Mouse (Mus musculus) limb, embryonic 11.5 days (tissue): ENCODE results near the gene Il21r. TPM values are rescaled to one million over a fixed set of nuclear protein-coding genes. Genes with fewer than 3 reads are reported as not detected.

ENCODE experiments used
- ATAC-seq: fragments of 200-750 bp; cut with Nextera tagmentation; 2 replicates; pipeline ENCODE4 v1.8.0; 2017; ENCODE audit warnings: low read depth; ENCODE audit not compliant: insufficient number of reproducible peaks, low FRiP score, low TSS enrichment
- DNase-seq: peaks from one replicate; pipeline ENCODE4 v3.0.0-alpha.2; 2015; ENCODE audit warnings: low spot score
- H3K27ac ChIP-seq: fragments of 300-500 bp; sonication (generic); replicated peaks from 2 replicates; pipeline ENCODE4 v1.5.1; 2014; ENCODE audit warnings: low read depth, mild to moderate bottlenecking, low read length
- H3K27me3 ChIP-seq: fragments of 300-500 bp; sonication (generic); 2 replicates; pipeline ENCODE4 v1.6.1; 2014; ENCODE audit warnings: mild to moderate bottlenecking, low read length, mixed read lengths; ENCODE audit not compliant: control insufficient read depth, insufficient read depth
- H3K36me3 ChIP-seq: fragments of 300-500 bp; sonication (generic); 2 replicates; pipeline ENCODE4 v1.6.1; 2014; ENCODE audit warnings: mild to moderate bottlenecking, low read length, moderate library complexity, mixed read lengths; ENCODE audit not compliant: control insufficient read depth, insufficient read depth
- H3K4me1 ChIP-seq: fragments of 300-500 bp; sonication (generic); 2 replicates; pipeline ENCODE4 v1.6.1; 2014; ENCODE audit warnings: low read length, mixed read lengths; ENCODE audit not compliant: control insufficient read depth, insufficient read depth
- H3K4me2 ChIP-seq: fragments of 300-500 bp; sonication (generic); 2 replicates; pipeline ENCODE4 v1.6.1; 2014; ENCODE audit warnings: low read depth, mild to moderate bottlenecking, moderate library complexity; ENCODE audit not compliant: severe bottlenecking
- H3K4me3 ChIP-seq: fragments of 300-500 bp; sonication (generic); 2 replicates; pipeline ENCODE4 v1.5.1; 2014; ENCODE audit warnings: low read depth, low read length
- H3K9ac ChIP-seq: fragments of 300-500 bp; sonication (generic); 2 replicates; pipeline ENCODE4 v1.6.1; 2014; ENCODE audit warnings: mild to moderate bottlenecking, low read length
- H3K9me3 ChIP-seq: fragments of 300-500 bp; sonication (generic); 2 replicates; pipeline ENCODE4 v1.6.1; 2016; ENCODE audit warnings: low read length; ENCODE audit not compliant: control insufficient read depth
- WGBS: fragments of 180-500 bp; shearing (Covaris S2); extraction: QIAGEN DNeasy Blood & Tissue Kit; methylation state at CpG from one replicate; pipeline ENCODE4 v1.1.7; 2014; 5-methylcytosine and 5-hydroxymethylcytosine counted together
- polyA plus RNA-seq: library from polyadenylated mRNA; unstranded; fragments of >200 nt; fragmentation: Nextera tagmentation; extraction: Ambion mirVana; gene quantifications from 2 replicates; pipeline ENCODE4 v1.2.1, GENCODE M21; 2014

The Il21r gene
- polyA plus RNA-seq, 1 experiment from 2014 or later: 0.20 TPM

DNA sequence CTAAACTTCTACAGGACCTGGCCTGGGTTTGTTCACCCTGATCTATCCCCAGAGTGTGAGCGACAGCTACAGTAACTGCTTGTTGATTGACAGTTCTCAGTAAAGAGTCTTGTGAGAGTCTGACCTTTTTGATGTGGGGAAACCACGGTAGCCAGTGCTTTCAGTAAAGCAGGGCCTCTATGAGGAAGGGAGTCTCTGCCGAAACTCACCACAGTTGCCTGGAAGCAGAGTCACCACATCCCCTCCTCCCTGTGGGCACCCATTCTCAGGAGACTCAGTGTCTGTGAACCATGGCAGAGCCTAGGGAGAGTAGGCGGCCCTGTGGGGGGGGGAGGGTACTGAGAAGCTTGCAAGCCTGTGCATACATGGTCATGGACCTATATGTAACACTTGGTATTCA, 14.5 kb upstream of the Il21r start:
- no peak overlapping the region for H3K27ac ChIP-seq
- 85% methylated on average over 4 of the region's 4 CpGs for WGBS
- H3K36me3 ChIP-seq: no peaks in the 10 kb centered on the region
- H3K4me1 ChIP-seq: no peaks in the 10 kb centered on the region
- no peaks in the 10 kb centered on the region for H3K27me3 ChIP-seq
- ATAC-seq: no peak
- DNase-seq: no peak
- H3K4me3 ChIP-seq: no peak overlapping the region
- H3K4me2 ChIP-seq: no peak overlapping the region
- H3K9ac ChIP-seq: no peak overlapping the region
- no peaks in the 10 kb centered on the region for H3K9me3 ChIP-seq

DNA sequence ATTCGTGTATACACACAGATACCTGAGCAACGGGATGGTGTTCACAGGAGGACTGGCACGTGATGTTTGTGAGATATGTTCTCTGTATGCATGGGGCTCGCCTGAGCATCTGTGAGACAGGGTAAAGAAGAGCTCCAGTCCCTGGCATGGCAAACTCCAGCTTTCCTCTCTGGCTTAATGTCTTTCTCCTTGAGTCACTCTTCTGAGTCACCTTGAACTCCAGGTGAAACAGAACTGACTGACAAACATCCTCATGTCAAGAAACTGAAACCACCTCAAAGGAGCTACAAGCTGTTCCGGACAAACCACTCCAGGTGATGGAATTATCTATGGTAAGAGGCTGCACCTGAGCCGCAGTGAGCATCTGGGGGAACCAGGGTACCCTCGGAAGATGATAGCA, 13.3 kb upstream of the Il21r start:
- DNase-seq (no peak), ATAC-seq (no peak)
- Histone ChIP-seq H3K27me3 (no peaks in the 10 kb centered on the region), H3K4me2 (no peak overlapping the region), H3K4me3 (no peak overlapping the region), H3K36me3 (no peaks in the 10 kb centered on the region), H3K9ac (no peak overlapping the region), H3K4me1 (no peaks in the 10 kb centered on the region), H3K9me3 (no peaks in the 10 kb centered on the region), H3K27ac (no peak overlapping the region)
- WGBS: 87% methylated on average over 7 of the region's 7 CpGs

DNA sequence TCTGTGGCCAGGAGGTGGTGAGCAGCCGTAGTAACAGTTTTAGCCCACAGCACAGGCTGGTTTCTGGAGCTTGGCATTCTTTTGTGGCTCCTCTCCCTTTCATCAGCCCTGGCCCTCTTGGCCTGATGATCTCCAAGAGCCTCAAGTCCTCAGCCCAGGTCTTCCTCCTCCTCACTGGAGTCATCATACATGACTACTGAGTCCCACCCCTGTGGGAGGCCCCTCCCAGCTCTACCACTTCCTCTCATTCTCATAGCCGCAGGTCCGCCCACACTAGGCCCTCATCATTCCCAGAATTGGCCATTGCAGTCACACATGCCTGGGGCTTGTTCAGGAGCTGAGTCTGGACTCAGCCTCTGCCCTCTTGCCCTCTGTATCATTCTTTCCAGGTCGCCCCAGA, 9.4 kb upstream of the Il21r start:
- no peaks in the 10 kb centered on the region for H3K36me3 ChIP-seq
- ATAC-seq: no peak
- no peak overlapping the region for H3K9ac ChIP-seq
- H3K4me2 ChIP-seq: no peak overlapping the region
- WGBS: 85% methylated on average over 4 of the region's 4 CpGs
- no peak overlapping the region for H3K4me3 ChIP-seq
- DNase-seq: no peak
- H3K4me1 ChIP-seq: no peaks in the 10 kb centered on the region
- no peaks in the 10 kb centered on the region for H3K9me3 ChIP-seq
- no peaks in the 10 kb centered on the region for H3K27me3 ChIP-seq
- H3K27ac ChIP-seq: no peak overlapping the region

DNA sequence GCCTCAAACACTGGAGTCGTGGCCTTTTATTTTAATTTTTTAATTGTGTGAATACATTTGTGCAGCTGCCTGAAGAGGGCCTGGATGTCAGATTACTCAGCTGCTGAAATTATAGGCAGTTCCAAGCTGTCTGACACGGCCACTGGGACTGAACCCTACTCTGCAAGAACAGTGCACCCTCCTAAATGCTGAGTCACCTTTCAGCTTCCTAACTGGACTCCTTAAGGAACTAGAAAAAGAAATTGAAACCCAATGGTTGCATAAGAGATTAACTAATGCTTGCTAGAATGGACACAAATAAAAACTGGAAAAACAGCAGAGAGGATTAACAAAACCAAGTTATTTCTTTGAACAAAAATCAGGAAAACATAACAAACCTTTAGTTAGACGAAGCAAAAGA, 6.8 kb upstream of the Il21r start:
- Histone ChIP-seq H3K4me3 (no peak overlapping the region), H3K4me1 (no peaks in the 10 kb centered on the region), H3K9ac (no peak overlapping the region), H3K9me3 (no peaks in the 10 kb centered on the region), H3K4me2 (no peak overlapping the region), H3K27ac (no peak overlapping the region), H3K36me3 (no peaks in the 10 kb centered on the region), H3K27me3 (no peaks in the 10 kb centered on the region)
- 69% methylated on average over 3 of the region's 3 CpGs for WGBS
- ATAC-seq (no peak), DNase-seq (no peak)

DNA sequence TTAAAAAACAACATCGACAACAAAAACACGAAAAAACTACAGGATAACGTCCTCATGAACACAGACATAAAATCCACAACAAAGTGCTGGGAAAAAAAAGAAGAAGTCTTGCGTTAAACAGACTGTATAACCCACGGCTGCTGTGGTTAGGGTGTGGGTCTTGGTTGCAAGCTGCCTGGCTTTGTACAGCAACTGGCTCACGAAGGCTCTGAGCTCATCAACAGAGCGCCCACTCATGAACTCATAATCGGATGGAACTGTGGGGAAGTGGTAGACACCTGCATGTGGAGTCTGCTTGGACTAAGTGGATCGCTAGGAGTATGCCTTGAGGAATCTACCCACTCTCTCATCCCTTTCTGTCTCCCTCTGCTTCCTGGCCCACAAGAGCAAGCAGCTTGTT, 6.1 kb upstream of the Il21r start:
- no peak for ATAC-seq
- Histone ChIP-seq H3K27ac (no peak overlapping the region), H3K9me3 (no peaks in the 10 kb centered on the region), H3K4me1 (no peaks in the 10 kb centered on the region), H3K27me3 (no peaks in the 10 kb centered on the region), H3K36me3 (no peaks in the 10 kb centered on the region), H3K4me3 (no peak overlapping the region), H3K9ac (no peak overlapping the region), H3K4me2 (no peak overlapping the region)
- 88% methylated on average over 9 of the region's 9 CpGs for WGBS
- no peak for DNase-seq

DNA sequence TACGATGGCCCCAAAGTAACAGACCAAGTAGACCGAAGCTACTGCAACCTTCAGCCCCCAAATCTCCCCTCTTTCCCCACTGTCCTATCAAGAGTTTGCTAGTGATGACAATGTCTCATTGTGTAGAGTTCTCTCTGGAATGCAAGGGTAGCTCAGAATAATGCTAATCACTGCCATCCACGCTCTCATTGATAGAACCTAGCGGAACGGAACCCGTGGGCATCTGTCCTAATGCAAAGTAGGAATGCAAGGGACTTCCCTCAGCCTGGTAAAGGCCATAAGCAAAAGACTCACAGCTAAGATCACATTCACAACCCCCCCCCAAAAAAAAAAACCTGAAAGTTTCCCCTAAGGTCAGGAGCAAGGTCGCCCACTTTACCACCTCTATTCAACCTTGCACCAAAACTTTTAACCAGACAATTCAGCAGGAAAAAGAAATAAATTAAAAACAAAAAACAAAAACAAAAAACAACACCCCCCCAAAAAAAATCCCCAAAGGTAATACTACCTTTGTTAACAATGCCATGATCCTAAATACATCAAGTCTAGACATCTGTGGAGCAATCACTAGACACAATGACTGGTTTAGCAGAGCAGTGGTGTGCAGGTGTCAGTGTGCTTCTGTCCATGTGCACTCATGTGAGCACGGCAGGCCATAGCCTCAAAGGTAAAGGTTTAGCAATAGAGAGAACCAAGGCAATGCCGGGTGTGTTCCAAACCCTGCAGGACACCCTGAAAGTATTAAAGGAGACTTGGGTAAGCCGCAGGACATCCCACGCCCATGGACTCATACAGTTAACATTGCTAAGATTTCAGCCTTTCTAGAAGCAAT, 5.5 kb upstream of the Il21r start:
- Histone ChIP-seq H3K4me1 (no peaks in the 10 kb centered on the region), H3K27ac (no peak overlapping the region), H3K9ac (no peak overlapping the region), H3K9me3 (no peaks in the 10 kb centered on the region), H3K4me3 (no peak overlapping the region), H3K36me3 (no peaks in the 10 kb centered on the region), H3K4me2 (no peak overlapping the region), H3K27me3 (no peaks in the 10 kb centered on the region)
- ATAC-seq (no peak), DNase-seq (no peak)
- 92% methylated on average over 11 of the region's 11 CpGs for WGBS

DNA sequence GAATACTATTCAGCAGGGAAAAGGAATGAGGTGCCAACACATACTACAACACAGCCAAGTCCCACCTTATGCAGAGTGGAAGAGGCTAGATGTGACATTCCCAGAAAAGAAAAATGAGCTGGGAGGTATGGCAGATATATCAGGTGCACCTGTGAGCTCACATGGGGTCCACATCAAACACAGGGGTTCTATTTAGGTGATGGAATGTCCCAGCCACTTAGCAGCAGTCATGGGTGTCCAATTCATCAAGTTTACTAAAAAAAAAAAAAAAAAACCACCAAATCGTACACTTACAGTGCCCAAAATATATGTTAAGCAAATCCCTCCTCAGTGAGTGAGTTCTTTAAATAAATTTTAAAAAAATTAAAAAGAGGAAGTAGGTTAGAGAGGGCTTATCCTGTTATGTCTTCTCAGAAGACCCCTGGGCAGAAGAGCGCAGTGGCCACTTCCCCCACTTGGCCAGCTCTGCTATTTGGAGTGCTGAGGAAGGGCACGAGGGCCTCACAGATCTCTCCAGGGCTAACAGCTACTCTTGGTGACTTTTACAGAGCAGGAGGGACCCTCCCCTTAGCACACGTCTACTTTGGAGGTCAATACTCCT, 3.8 kb upstream of the Il21r start:
- no peak for ATAC-seq

DNA sequence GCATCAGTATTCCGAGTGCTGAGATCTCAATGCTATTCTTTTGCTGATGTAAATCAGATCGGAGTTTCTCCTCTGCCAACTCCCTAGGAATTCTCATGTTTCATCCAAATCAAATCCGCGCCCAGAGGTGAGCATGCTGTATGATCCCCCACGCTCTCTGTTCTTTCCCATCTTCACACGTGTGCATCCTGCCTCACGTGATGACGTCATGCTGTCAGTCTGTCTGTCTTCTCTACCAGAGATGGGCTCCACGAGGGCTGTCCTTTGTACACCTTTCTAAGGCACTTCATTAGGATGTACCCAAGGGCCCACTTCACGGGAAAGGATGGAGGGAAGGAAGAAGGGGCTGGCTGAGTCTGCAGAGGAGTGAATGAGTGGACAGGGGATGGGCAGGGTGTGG, 3.1 kb upstream of the Il21r start:
- no peak overlapping the region for H3K27ac ChIP-seq
- no peaks in the 10 kb centered on the region for H3K9me3 ChIP-seq
- ATAC-seq (no peak), DNase-seq (no peak)
- 77% methylated on average over 10 of the region's 10 CpGs for WGBS
- no peaks in the 10 kb centered on the region for H3K4me1 ChIP-seq
- no peak overlapping the region for H3K4me2 ChIP-seq
- no peak overlapping the region for H3K9ac ChIP-seq
- H3K27me3 ChIP-seq: no peaks in the 10 kb centered on the region
- H3K4me3 ChIP-seq: no peak overlapping the region
- H3K36me3 ChIP-seq: no peaks in the 10 kb centered on the region

More for the DNA sequence above, 3.8 kb upstream of the Il21r start:
- no peak overlapping the region for H3K4me2 ChIP-seq
- H3K9me3 ChIP-seq: no peaks in the 10 kb centered on the region
- no peaks in the 10 kb centered on the region for H3K27me3 ChIP-seq
- no peak overlapping the region for H3K27ac ChIP-seq
- DNase-seq: no peak
- 73% methylated on average over 4 of the region's 4 CpGs for WGBS
- no peaks in the 10 kb centered on the region for H3K4me1 ChIP-seq
- no peaks in the 10 kb centered on the region for H3K36me3 ChIP-seq
- H3K4me3 ChIP-seq: no peak overlapping the region
- no peak overlapping the region for H3K9ac ChIP-seq
